Mouse (Mus musculus) megakaryocyte, embryonic 14.5 days (primary cell): Measurements from ENCODE around the gene Cd8b1. TPM values are rescaled to one million over a fixed set of nuclear protein-coding genes. Genes with fewer than 3 reads are reported as not detected.
"Not testable (repeated sequence)": the region's sequence is repeated elsewhere in the genome, so short reads cannot be mapped to it uniquely, and the experiment has no call there.

Experiments used
- H3K27me3 ChIP-seq: replicated peaks from 2 replicates; pipeline ENCODE3; 2012; ENCODE audit warnings: inconsistent platforms
- H3K36me3 ChIP-seq: replicated peaks from 2 replicates; pipeline ENCODE3; 2012; ENCODE audit warnings: low read length, inconsistent platforms, mixed read lengths
- H3K4me1 ChIP-seq: 2 replicates; pipeline ENCODE4 v1.6.1; 2012; ENCODE audit warnings: inconsistent platforms
- H3K4me3 ChIP-seq: replicated peaks from 2 replicates; pipeline ENCODE3; 2012; ENCODE audit warnings: moderate library complexity, mild to moderate bottlenecking, inconsistent platforms
- H3K9me3 ChIP-seq: 2 replicates; pipeline ENCODE4 v1.6.1; 2012; ENCODE audit warnings: inconsistent platforms
- FLI1 ChIP-seq: IDR thresholded peaks from 2 replicates; pipeline ENCODE4 v1.6.1; 2012; ENCODE audit warnings: low read length, inconsistent platforms, mixed read lengths
- GATA1 ChIP-seq: IDR thresholded peaks from 3 replicates; pipeline ENCODE4 v1.6.1; 2012; ENCODE audit warnings: mixed read lengths, low read length, inconsistent platforms, borderline replicate concordance
- polyA plus RNA-seq: library from polyadenylated mRNA; stranded (reverse); fragments of >175 nt; gene quantifications from 2 replicates; pipeline ENCODE4 v1.2.3, GENCODE M21; 2012; ENCODE audit warnings: low replicate concordance; ENCODE audit not compliant: insufficient read depth

Gene Cd8b1
- polyA plus RNA-seq, 1 experiment: not detected

GRCm38 (mm10) chr6:71321826-71322283, 733 bp upstream of the Cd8b1 start, which contains the start of gene Smyd1:
Gene Smyd1 (minus strand): TSS chr6:71322233.
- Histone ChIP-seq H3K4me3 (no peak within 1 kb of the TSS), H3K9me3 (no peaks in the 10 kb centered on the region), H3K4me1 (no peaks in the 10 kb centered on the region), H3K27me3 (peaks cover 7% of the 10 kb centered on the region), H3K36me3 (no peaks in the 10 kb centered on the region)
- TF ChIP-seq FLI1 (no peak), GATA1 (no peak)

GRCm38 (mm10) chr6:71324816-71325215, 2.2 kb downstream of the Cd8b1 start:
- Histone ChIP-seq H3K9me3 (no peaks in the 10 kb centered on the region), H3K27me3 (peaks cover 10% of the 10 kb centered on the region), H3K4me3 (no peak overlapping the region), H3K4me1 (no peaks in the 10 kb centered on the region), H3K36me3 (no peaks in the 10 kb centered on the region)
- TF ChIP-seq GATA1 (no peak), FLI1 (no peak)

GRCm38 (mm10) chr6:71329881-71330280, 7.3 kb downstream of the Cd8b1 start:
- no peaks in the 10 kb centered on the region for H3K36me3 ChIP-seq
- H3K27me3 ChIP-seq: peaks cover 11% of the 10 kb centered on the region
- H3K4me1 ChIP-seq: no peaks in the 10 kb centered on the region
- no peaks in the 10 kb centered on the region for H3K9me3 ChIP-seq
- TF ChIP-seq FLI1 (no peak), GATA1 (no peak)
- no peak overlapping the region for H3K4me3 ChIP-seq

- Histone ChIP-seq H3K4me1 (no peaks in the 10 kb centered on the region), H3K9me3 (no peaks in the 10 kb centered on the region), H3K36me3 (no peaks in the 10 kb centered on the region), H3K4me3 (no peak overlapping the region), H3K27me3 (peaks cover 11% of the 10 kb centered on the region)
- TF ChIP-seq GATA1 (no peak), FLI1 (no peak)
These were observed 7.9 kb downstream of the Cd8b1 start for GRCm38 (mm10) chr6:71330486-71330885.

GRCm38 (mm10) chr6:71331491-71331890, 8.9 kb downstream of the Cd8b1 start:
- H3K4me1 ChIP-seq, H3K36me3 ChIP-seq, H3K27me3 ChIP-seq, H3K9me3 ChIP-seq, H3K4me3 ChIP-seq: not testable (repeated sequence)

- H3K4me1 ChIP-seq: no peaks in the 10 kb centered on the region
- TF ChIP-seq GATA1 (no peak), FLI1 (no peak)
- H3K4me3 ChIP-seq: no peak overlapping the region
- H3K36me3 ChIP-seq: no peaks in the 10 kb centered on the region
- H3K9me3 ChIP-seq: no peaks in the 10 kb centered on the region
- H3K27me3 ChIP-seq: peaks cover 8% of the 10 kb centered on the region
These were observed 9.8 kb downstream of the Cd8b1 start for GRCm38 (mm10) chr6:71332236-71332965.

- H3K27me3 ChIP-seq: peaks cover 8% of the 10 kb centered on the region
- TF ChIP-seq GATA1: no peak
- TF ChIP-seq FLI1: no peak
- no peaks in the 10 kb centered on the region for H3K36me3 ChIP-seq
- H3K9me3 ChIP-seq: no peaks in the 10 kb centered on the region
- H3K4me1 ChIP-seq: no peaks in the 10 kb centered on the region
- H3K4me3 ChIP-seq: no peak overlapping the region
These were observed 10.4 kb downstream of the Cd8b1 start for GRCm38 (mm10) chr6:71333031-71333430.

- no peaks in the 10 kb centered on the region for H3K9me3 ChIP-seq
- peaks cover 5% of the 10 kb centered on the region for H3K27me3 ChIP-seq
- H3K36me3 ChIP-seq: no peaks in the 10 kb centered on the region
- H3K4me3 ChIP-seq: no peak overlapping the region
- H3K4me1 ChIP-seq: no peaks in the 10 kb centered on the region
- TF ChIP-seq FLI1: no peak
- no peak for TF ChIP-seq GATA1
These were observed 11.1 kb downstream of the Cd8b1 start for GRCm38 (mm10) chr6:71333578-71334273.

GRCm38 (mm10) chr6:71337666-71338065, 15.1 kb downstream of the Cd8b1 start:
- H3K4me1 ChIP-seq: no peaks in the 10 kb centered on the region
- no peak overlapping the region for H3K4me3 ChIP-seq
- H3K27me3 ChIP-seq: peaks cover 9% of the 10 kb centered on the region
- H3K9me3 ChIP-seq: no peaks in the 10 kb centered on the region
- H3K36me3 ChIP-seq: no peaks in the 10 kb centered on the region
- TF ChIP-seq FLI1: no peak
- no peak for TF ChIP-seq GATA1

- no peak overlapping the region for H3K4me3 ChIP-seq
- no peaks in the 10 kb centered on the region for H3K36me3 ChIP-seq
- H3K4me1 ChIP-seq: no peaks in the 10 kb centered on the region
- H3K9me3 ChIP-seq: no peaks in the 10 kb centered on the region
- TF ChIP-seq GATA1 (no peak), FLI1 (no peak)
- peaks cover 7% of the 10 kb centered on the region for H3K27me3 ChIP-seq
These were observed 16.4 kb downstream of the Cd8b1 start for GRCm38 (mm10) chr6:71338941-71339340.
